Mouse (Mus musculus): ENCODE measurements around the gene Sys1. TPM values are rescaled to one million over a fixed set of nuclear protein-coding genes. Genes with fewer than 3 reads are reported as not detected.
A peak's percentile ranks its signal among the peaks of the same experiment; 100 is the strongest.

The Sys1 gene
- polyA plus RNA-seq, 1 experiment: 33.3 TPM

GRCm38 (mm10) chr2:164458535-164458934 is 1.8 kb downstream of the Sys1 start:
- TF ChIP-seq CTCF (IDR thresholded peaks at IDR 0.05; ENCODE audit: low read depth, low read length) (no peak), POLR2A (IDR thresholded peaks at IDR 0.05; ENCODE audit: borderline replicate concordance, low read depth, low read length) (no peak)
- Histone ChIP-seq H3K27ac (ENCODE audit: insufficient read depth, low read depth, low read length) (peak overlapping the region; percentile 70), H3K4me3 (ENCODE audit: insufficient read depth, low read length) (0 out of 2 replicates have a peak overlapping the region, but pooled peaks have one; percentile 0), H3K4me1 (ENCODE audit: control insufficient read depth, insufficient read depth, low read length) (peaks cover 51% of the 10 kb centered on the region)

- TF ChIP-seq CTCF (IDR thresholded peaks at IDR 0.05; ENCODE audit: low read depth, low read length): no peak
- TF ChIP-seq POLR2A (IDR thresholded peaks at IDR 0.05; ENCODE audit: borderline replicate concordance, low read depth, low read length): no peak
Observed at GRCm38 (mm10) chr2:164460745-164461551, 4.2 kb downstream of the Sys1 start, which contains the start of gene Gm20458. Gm20458 (plus strand) TSS chr2:164460967.

GRCm38 (mm10) chr2:164465161-164465560 is 8.4 kb downstream of the Sys1 start:
- TF ChIP-seq CTCF (IDR thresholded peaks at IDR 0.05; ENCODE audit: low read depth, low read length) (no peak), POLR2A (IDR thresholded peaks at IDR 0.05; ENCODE audit: borderline replicate concordance, low read depth, low read length) (no peak)
- no peak overlapping the region for H3K4me3 ChIP-seq (ENCODE audit: insufficient read depth, low read length)
- peaks cover 9% of the 10 kb centered on the region for H3K4me1 ChIP-seq (ENCODE audit: control insufficient read depth, insufficient read depth, low read length)
- no peak overlapping the region for H3K27ac ChIP-seq (ENCODE audit: insufficient read depth, low read depth, low read length)

More at GRCm38 (mm10) chr2:164460745-164461551, 4.2 kb downstream of the Sys1 start, which contains the start of gene Gm20458:
- Histone ChIP-seq H3K4me3 (ENCODE audit: insufficient read depth, low read length) (peak within 1 kb of the TSS; percentile 79), H3K4me1 (ENCODE audit: control insufficient read depth, insufficient read depth, low read length) (peaks cover 33% of the 10 kb centered on the region), H3K27ac (ENCODE audit: insufficient read depth, low read depth, low read length) (peak within 1 kb of the TSS; percentile 55)

GRCm38 (mm10) chr2:164466787-164467186 is 10.0 kb downstream of the Sys1 start:
- Histone ChIP-seq H3K4me3 (ENCODE audit: insufficient read depth, low read length) (no peak overlapping the region), H3K4me1 (ENCODE audit: control insufficient read depth, insufficient read depth, low read length) (peaks cover 9% of the 10 kb centered on the region), H3K27ac (ENCODE audit: insufficient read depth, low read depth, low read length) (no peak overlapping the region)
- TF ChIP-seq POLR2A (IDR thresholded peaks at IDR 0.05; ENCODE audit: borderline replicate concordance, low read depth, low read length): no peak
- TF ChIP-seq CTCF (IDR thresholded peaks at IDR 0.05; ENCODE audit: low read depth, low read length): no peak

GRCm38 (mm10) chr2:164470254-164470653 is 13.5 kb downstream of the Sys1 start:
- no peak for TF ChIP-seq POLR2A (IDR thresholded peaks at IDR 0.05; ENCODE audit: borderline replicate concordance, low read depth, low read length)
- peak; percentile 53 for TF ChIP-seq CTCF (IDR thresholded peaks at IDR 0.05; ENCODE audit: low read depth, low read length)
- Histone ChIP-seq H3K27ac (ENCODE audit: insufficient read depth, low read depth, low read length) (no peak overlapping the region), H3K4me3 (ENCODE audit: insufficient read depth, low read length) (no peak overlapping the region), H3K4me1 (ENCODE audit: control insufficient read depth, insufficient read depth, low read length) (0 out of 2 replicates have a peak, but pooled peaks cover 2% of the 10 kb centered on the region)

- TF ChIP-seq CTCF (IDR thresholded peaks at IDR 0.05; ENCODE audit: low read depth, low read length) (no peak), POLR2A (IDR thresholded peaks at IDR 0.05; ENCODE audit: borderline replicate concordance, low read depth, low read length) (no peak)
- H3K4me1 ChIP-seq (ENCODE audit: control insufficient read depth, insufficient read depth, low read length): 0 out of 2 replicates have a peak, but pooled peaks cover 2% of the 10 kb centered on the region
- H3K27ac ChIP-seq (ENCODE audit: insufficient read depth, low read depth, low read length): no peak within 1 kb of the TSS
- H3K4me3 ChIP-seq (ENCODE audit: insufficient read depth, low read length): no peak within 1 kb of the TSS
Observed at GRCm38 (mm10) chr2:164473624-164474023, 16.9 kb downstream of the Sys1 start, which contains the start of gene Trp53tg5. Trp53tg5 (minus strand) TSS chr2:164473724.

- Histone ChIP-seq H3K27ac (ENCODE audit: insufficient read depth, low read depth, low read length) (no peak within 1 kb of the TSS), H3K4me3 (ENCODE audit: insufficient read depth, low read length) (peak within 1 kb of the TSS; percentile 63), H3K4me1 (ENCODE audit: control insufficient read depth, insufficient read depth, low read length) (peaks cover 6% of the 10 kb centered on the region; the same call in 1 of the 2 replicates)
- TF ChIP-seq POLR2A (IDR thresholded peaks at IDR 0.05; ENCODE audit: borderline replicate concordance, low read depth, low read length) (no peak), CTCF (IDR thresholded peaks at IDR 0.05; ENCODE audit: low read depth, low read length) (no peak)
Observed at GRCm38 (mm10) chr2:164485681-164486257, 29.0 kb downstream of the Sys1 start, which contains the start of gene Dbndd2. Dbndd2 (plus strand) TSS chr2:164486106.

- Histone ChIP-seq H3K4me1 (ENCODE audit: control insufficient read depth, insufficient read depth, low read length) (peaks cover 6% of the 10 kb centered on the region; the same call in 1 of the 2 replicates), H3K27ac (ENCODE audit: insufficient read depth, low read depth, low read length) (no peak overlapping the region), H3K4me3 (ENCODE audit: insufficient read depth, low read length) (peak overlapping the region; percentile 63)
- TF ChIP-seq CTCF (IDR thresholded peaks at IDR 0.05; ENCODE audit: low read depth, low read length) (no peak), POLR2A (IDR thresholded peaks at IDR 0.05; ENCODE audit: borderline replicate concordance, low read depth, low read length) (no peak)
Observed at GRCm38 (mm10) chr2:164486258-164487114, 29.7 kb downstream of the Sys1 start.

- H3K27ac ChIP-seq (ENCODE audit: insufficient read depth, low read depth, low read length): no peak overlapping the region
- peak overlapping the region; percentile 63 for H3K4me3 ChIP-seq (ENCODE audit: insufficient read depth, low read length)
- H3K4me1 ChIP-seq (ENCODE audit: control insufficient read depth, insufficient read depth, low read length): peaks cover 6% of the 10 kb centered on the region
- TF ChIP-seq CTCF (IDR thresholded peaks at IDR 0.05; ENCODE audit: low read depth, low read length) (no peak), POLR2A (IDR thresholded peaks at IDR 0.05; ENCODE audit: borderline replicate concordance, low read depth, low read length) (no peak)
Observed at GRCm38 (mm10) chr2:164487115-164487527, 30.4 kb downstream of the Sys1 start.

All from bone marrow macrophage, adult 2 months (primary cell).